Mouse (Mus musculus) lung, adult 18-20 months (tissue): ENCODE results near the gene Hax1.

ENCODE experiments used
- DNase-seq, 2 experiments: peaks; one replicate each; pipeline ENCODE4 v3.0.0; 2022; ENCODE audit warnings: mixed read lengths in 2 of 2

Hax1 gene

DNA sequence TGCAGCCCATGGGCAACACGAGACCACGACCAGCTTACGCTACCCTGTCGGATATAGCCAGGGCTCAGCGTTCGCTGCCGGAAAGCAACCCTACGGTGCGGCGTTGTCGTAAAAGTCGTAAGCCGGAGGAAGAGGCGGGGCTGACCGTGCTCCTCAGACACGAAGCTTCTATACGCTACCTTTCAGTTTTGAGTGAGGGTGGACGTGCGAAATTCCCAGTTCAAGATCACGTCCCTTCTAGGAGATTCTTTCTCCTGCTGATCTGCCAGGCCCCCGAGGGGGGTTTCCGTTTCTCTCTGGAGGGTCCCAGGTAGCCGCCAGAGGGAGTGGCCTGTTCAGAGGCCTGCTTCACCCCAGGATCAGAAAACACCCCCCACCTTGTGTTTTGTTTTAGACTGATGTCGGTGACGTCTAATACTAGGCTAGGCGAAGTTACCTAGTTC, at the start of gene Hax1:
Gene Hax1 (minus strand): TSS at position 169 of the 443 bp plus-strand sequence.
- DNase-seq = peak; percentile 92 to 94

GRCm38 (mm10) chr3:90036263-90036662, 37.7 kb upstream of the Hax1 start:
- DNase-seq = no peak

DNA sequence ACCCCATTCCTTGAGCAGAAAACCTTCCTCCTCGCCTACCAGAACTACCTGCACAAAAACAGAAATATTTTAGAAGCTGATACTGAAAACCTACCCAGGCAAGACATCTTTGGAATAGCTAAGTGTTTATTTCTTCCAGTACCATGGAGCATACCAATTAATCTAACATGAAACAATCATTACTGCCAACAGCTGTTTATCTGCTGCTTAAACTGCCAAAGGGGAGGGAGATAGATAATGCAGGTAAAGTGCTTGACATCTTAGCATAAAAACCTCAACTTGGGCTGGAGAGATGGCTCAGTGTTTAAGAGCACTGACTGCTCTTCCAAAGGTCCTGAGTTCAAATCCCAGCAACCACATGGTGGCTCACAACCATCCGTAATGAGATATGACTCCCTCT, 36.1 kb upstream of the Hax1 start:
- no peak for DNase-seq

DNA sequence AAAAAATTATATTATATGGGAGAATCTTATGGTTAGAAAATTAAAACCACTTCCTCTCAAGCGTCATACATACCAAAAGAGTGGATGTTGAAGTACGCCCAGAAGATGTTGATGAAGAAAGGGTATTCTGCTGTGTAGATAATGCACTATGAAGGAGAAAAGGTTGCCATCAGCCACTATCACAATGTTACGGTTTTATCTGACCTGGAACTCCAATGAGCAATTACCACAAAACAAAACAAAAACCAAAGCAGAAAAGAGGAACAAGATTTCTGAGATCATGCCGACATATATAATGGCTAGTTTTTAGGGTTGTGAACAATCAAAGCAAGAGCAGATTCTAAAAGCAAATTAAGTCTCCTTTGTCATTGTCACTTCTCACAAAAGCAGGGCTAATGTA, 18.0 kb upstream of the Hax1 start:
- no peak for DNase-seq

DNA sequence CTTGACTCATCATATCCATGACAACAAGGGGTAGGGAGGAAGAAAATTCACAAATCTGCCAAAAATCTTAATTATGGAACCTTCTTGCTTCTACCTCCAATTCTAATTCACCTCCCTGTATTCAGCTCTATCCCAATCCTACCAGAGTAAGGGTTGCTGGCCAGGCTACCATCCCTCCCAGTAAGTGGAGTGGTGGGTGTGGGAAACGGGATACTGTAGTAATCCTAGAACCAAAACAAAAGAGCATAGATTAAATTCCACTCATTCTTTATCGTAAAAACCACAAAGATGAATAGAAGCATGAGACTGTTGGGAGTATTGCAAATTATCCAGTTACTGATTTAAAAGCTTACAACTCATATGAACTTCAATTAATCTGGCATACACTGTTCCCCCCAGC, 11.7 kb upstream of the Hax1 start:
- no peak for DNase-seq

DNA sequence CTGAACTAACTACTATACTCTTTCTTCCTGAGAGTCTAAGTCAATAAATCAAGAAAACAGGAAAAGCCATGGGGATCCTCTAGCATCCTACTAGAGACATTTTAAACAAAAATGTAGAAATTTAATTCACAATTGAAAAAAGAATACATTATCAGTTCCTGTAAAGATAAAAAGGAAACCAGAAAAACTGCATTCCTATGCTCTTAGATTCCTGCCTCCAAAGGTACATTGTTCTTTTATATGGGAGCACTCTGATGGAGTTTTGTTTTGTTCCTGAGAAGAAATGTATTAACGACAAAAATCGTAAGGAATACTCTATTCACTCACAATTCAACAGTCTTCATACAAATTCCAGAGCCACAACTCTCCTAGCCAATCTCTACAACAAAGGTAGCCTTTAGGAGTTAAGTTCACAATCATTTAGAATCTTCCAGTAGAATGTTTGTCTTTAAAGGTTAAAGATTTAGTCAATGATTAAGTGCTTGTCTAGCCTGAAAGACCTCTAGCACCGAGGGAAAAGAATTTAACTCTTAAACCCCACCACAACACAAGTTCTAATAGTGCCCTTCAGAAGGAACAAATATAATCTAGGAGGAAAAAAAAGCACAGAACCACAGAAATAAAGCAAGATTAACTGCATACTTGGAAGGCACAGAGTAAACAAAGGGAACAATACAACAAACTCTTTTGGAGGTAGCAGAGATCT, 5.7 kb upstream of the Hax1 start:
- DNase-seq = no peak

DNA sequence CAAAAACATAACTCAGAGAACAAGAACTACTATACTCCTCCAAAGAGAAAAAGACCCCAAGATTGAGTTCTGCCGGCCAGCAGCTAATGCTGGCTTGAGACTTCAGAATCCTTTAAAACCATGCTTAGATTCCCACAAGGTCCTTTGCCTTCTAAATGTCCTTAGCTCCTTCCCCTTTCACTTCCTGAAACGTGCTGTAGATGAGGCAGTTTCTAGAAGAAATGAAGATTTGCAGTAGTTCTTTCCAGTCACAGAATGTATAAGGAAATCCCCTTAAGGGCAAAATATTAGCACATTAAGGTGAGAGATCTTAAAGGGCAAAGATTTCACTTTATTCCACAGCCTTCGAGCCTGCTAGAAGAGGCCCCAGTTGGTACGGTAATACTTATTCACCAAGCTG, 1.2 kb upstream of the Hax1 start:
- DNase-seq = no peak

DNA sequence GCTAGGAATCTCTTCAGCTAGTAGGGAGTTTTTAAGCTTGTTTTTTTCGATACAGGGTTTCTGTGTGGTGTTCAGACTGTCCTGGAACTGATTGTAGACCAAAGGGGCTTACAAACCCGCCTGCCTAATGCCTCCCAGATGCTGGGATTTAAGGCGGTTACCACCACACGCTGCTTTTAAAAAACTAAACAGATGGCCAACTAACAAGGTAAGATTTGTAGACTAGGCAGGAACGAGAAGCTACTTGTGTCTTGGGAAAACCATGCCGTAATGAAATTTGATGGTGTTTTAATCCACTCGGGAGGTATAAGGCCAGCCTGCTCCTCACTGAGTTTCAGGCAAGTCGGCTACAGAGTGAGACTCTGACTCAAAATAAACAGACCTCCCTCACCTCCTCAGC, 510 bp upstream of the Hax1 start:
- DNase-seq = no peak

GRCm38 (mm10) chr3:89997791-89998495, 637 bp downstream of the Hax1 start:
- DNase-seq = no peak

GRCm38 (mm10) chr3:89994807-89995515, 3.6 kb downstream of the Hax1 start:
- DNase-seq = no peak

DNA sequence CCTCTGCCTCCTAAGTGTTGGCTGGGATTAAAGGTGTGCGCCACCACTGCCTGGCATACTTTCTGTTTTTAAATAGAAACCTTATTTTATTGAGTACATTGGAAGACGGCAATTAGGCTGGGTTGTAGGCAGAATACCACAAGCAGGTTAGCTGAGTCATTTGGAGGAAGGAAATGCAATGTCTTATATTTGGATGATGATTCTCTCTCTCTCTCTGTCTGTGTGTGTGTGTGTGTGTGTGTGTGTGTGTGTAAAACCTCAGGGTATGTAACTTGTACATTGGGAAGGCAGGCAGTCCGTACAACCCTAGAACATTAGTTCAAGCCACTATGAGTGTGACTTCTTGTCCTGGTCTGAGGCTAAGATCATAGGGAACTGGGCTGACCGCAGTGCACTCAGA, 10.8 kb downstream of the Hax1 start:
- DNase-seq = no peak

GRCm38 (mm10) chr3:89987211-89987610, 11.4 kb downstream of the Hax1 start:
- no peak for DNase-seq

DNA sequence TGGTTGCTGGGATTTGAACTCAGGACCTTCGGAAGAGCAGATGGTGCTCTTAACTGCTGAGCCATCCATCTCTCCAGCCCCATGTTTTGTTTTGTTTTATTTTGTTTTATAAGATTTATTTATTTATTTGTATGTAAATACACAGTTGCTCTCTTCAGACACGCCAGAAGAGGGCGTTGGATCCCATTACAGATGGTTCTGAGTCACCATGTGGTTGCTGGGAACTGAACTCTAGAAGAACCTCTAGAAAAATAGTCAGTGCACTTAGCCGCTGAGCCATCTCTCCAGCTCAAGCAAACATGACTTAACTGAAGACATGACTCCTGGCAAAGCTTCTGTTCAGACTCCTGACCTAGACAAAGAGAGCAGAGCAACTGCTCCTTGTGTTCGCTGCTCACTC, 16.2 kb downstream of the Hax1 start:
- DNase-seq = no peak

DNA sequence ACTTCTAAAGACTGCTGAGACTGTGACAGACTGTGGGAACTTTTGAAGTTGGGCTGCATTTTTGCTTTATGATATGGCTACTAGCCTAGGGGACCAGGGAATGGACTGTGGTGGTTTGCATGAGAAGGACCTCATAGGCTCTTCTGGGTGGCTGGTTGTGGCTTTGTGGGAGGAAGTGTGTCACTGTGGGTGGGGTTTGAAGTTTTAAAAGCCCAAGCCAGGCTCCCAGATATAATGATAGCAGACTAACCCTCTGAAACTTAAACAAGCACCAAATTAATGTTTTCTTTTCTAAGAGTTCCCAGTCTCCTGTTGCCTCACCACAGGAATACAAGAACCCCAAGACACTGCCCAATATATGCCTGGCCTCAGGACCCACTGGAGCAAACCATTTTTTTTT, 21.7 kb downstream of the Hax1 start:
- no peak for DNase-seq

- DNase-seq = no peak
Measured at GRCm38 (mm10) chr3:89968509-89968908, 30.1 kb downstream of the Hax1 start.

DNA sequence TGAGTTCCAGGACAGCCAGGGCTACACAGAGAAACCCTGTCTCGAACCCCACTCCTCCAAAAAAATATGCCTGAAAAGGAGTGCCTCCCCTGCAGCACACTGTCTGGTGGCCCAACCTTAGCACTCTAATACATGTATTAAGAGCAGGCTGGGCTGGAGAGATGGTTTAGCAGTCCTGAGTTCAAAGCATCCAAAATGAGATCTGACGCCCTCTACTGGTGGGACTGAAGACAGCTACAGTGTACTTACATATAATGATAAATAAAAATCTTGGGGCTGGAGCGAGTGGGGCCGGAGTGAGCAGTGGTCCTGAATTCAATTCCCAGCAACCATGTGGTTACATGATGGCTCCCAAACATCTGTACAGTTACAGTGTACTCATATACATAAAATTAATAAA, 31.6 kb downstream of the Hax1 start:
- no peak for DNase-seq

DNA sequence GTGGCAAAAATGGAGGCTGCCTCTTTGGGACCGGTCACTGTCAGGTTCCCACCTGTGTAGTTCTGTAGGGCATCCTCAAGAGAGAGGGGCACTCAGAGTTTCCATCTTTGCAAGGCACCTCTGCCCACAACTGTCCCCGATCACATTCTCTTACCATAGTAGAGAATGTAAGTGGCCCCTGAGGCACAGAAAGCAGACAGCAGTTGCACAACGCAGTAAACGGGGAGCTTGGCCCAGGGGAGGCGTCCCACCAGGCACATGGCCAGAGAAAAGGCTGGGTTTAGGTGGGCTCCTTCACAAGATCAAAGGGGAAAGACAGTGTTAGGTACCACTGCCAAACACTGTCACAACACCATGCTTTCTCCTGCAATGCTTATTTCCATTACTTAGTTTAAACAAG, 32.6 kb downstream of the Hax1 start:
- DNase-seq = no peak

- no peak for DNase-seq
Measured at GRCm38 (mm10) chr3:89965557-89965956, 33.0 kb downstream of the Hax1 start.

DNA sequence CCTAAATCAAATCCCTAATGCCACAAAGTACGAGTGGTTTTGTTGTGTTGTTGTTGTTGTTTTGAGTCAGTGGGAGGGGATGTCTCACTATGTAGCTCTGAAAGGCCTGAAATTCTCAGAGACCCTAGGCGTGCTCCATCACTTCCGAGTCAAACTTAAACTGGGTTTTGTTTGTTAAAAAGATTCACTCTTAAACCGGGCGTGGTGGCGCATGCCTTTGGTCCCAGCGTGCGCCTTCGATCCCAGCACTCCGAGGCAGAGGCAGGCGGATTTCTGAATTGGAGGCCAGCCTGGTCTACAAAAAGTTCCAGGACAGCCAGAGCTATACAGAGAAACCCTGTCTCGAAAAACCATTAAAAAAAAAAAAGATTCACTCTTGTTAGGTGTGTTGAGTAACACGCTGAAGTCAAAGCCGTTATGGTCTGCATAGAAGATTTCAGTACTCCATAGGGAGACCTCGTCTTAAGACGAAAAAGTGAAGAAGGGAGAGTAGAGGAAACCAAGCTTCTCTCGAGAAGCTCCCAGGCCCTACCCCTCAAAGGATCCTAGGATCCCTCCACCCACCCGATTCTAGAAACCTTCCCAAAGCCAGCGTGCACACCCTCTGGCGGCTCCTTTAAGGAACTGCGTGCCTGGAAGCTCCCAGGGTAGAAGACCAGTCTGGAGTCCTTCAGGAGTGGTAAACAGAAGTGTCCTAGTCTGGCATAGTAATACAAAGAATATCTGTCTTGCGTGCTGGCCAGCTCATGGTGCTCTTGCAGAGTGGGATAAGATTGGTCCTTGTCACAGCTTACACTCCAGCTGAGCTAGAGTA, 34.4 kb downstream of the Hax1 start:
- DNase-seq = peak; percentile 68 to 76

GRCm38 (mm10) chr3:89963221-89963763, 35.3 kb downstream of the Hax1 start, which contains the start of gene Atp8b2:
Gene Atp8b2 (minus strand): TSS chr3:89963508.
- peak; percentile 46 to 48 for DNase-seq

GRCm38 (mm10) chr3:89962751-89963220, 35.8 kb downstream of the Hax1 start:
- DNase-seq = no peak

- peak; percentile 30 to 44 for DNase-seq
Measured at GRCm38 (mm10) chr3:89962059-89962750, 36.4 kb downstream of the Hax1 start.
